Comparison of ENCODE assay signal across 14 mouse cellular contexts in the genomic region with DNA sequence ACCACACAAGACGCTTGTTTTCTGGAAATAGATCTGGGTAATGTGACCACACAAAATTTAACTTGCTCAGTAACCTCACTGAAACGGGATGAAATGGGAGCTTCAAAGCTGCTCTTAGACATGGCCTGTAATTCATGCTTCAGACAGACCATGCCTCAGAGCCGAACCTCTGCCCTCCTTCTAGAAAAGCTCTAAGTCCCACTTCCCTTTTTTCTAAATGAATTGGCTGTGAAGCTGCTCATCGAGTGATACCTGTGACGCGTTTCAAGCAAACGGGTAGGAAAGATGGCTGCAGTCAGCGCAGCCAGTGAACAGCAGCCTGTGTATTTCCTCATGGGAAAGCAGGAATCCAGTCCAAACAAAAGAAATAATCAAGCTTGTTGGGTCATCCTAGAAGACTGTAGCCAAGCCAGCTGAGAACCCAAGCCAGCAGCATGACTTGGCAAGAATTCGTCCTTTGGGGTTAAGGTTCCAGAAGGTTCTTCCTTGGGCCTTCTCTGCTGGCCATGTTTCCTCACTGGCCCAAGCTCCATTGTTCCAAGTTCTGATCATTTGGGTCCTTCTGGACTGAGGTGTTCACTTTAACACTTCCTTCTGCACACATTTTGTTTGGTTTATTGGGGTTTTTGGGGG. TPM values are rescaled to one million over a fixed set of nuclear protein-coding genes. Genes with fewer than 3 reads are reported as not detected.
DNase-seq lines count a peak whose midpoint lies in the region; ATAC-seq and TF ChIP-seq lines count a peak whose summit lies in the region.
"Had no signal": no experiment of that assay in that cellular context is flagged by ENCODE, and none has a peak within 500 bp of the region (broad histone marks: within the 10 kb centered on the region; RNA-seq: fewer than 3 reads in every experiment).

No protein-coding gene starts in this region.

- H3K27me3 ChIP-seq in kidney, adult 2 months (replicated peaks; ENCODE audit: control insufficient read depth, insufficient read depth, low read length) = no peaks in the 10 kb centered on the region
- H3K27me3 ChIP-seq in MEL (ENCODE audit: control insufficient read depth in 1 of 2, insufficient read depth in 2 of 2, low read length in 2 of 2) = no peaks in the 10 kb centered on the region

- H3K4me3 ChIP-seq in kidney, adult 2 months (ENCODE audit: insufficient read depth, low read depth, low read length) = no peak overlapping the region
- H3K4me3 ChIP-seq in MEL (ENCODE audit: control insufficient read depth in 1 of 2, insufficient read depth in 1 of 2, low read depth in 2 of 2, low read length in 2 of 2) = no peak overlapping the region
- H3K4me3 ChIP-seq: forebrain, embryonic 10.5 days had no signal

- no peak for TF ChIP-seq CTCF in kidney, adult 2 months (conservative IDR thresholded peaks at IDR 0.05; ENCODE audit: insufficient read depth, insufficient read length, low read depth, low read length)
- no peak for TF ChIP-seq CTCF in MEL (IDR thresholded peaks at IDR 0.05 in 2 of 3, conservative IDR thresholded peaks at IDR 0.05 in 1 of 3; ENCODE audit: control insufficient read depth in 1 of 3, insufficient read depth in 1 of 3, low read depth in 2 of 3, low read length in 3 of 3, poor library complexity in 1 of 3, severe bottlenecking in 1 of 3)

- no peaks in the 10 kb centered on the region for H3K4me1 ChIP-seq in kidney, adult 2 months (ENCODE audit: control insufficient read depth, insufficient read depth, low read length)
- no peaks in the 10 kb centered on the region; a peak in 1 of 4 replicates for H3K4me1 ChIP-seq in MEL (ENCODE audit: control insufficient read depth in 1 of 2, insufficient read depth in 2 of 2, low read length in 2 of 2)

- H3K27ac ChIP-seq in kidney, adult 2 months (ENCODE audit: insufficient read depth, low read depth, low read length) = no peak overlapping the region
- no peak overlapping the region for H3K27ac ChIP-seq in MEL (ENCODE audit: control insufficient read depth, low read depth, low read length)
- H3K27ac ChIP-seq: forebrain, embryonic 10.5 days had no signal

- H3K9ac ChIP-seq in MEL (ENCODE audit: control insufficient read depth, low read depth, low read length, poor library complexity, severe bottlenecking) = no peak overlapping the region

- peak; percentile 34 for DNase-seq in kidney, adult 2 months
- DNase-seq in kidney, adult 18-20 months = no peak
- DNase-seq in MEL (ENCODE audit: low read depth, low spot score) = peak; percentile 22
- DNase-seq in fibroblast of lung, adult 2 months (ENCODE audit: low read depth) = peak; percentile 53
- DNase-seq in heart, postnatal 36 days = peak; percentile 49 to 55
- no peak for DNase-seq in retina, embryonic 14.5 days (ENCODE audit: low spot score)
- DNase-seq: kidney, postnatal 25 days; layer of hippocampus, postnatal 36 days; liver; lung, postnatal 10 days had no signal

- no peak for TF ChIP-seq EP300 in MEL (IDR thresholded peaks at IDR 0.05; ENCODE audit: low read depth in 1 of 2, low read length in 2 of 2)

- no peak for TF ChIP-seq POLR2A in kidney, adult 2 months (IDR thresholded peaks at IDR 0.05; ENCODE audit: low read depth, low read length)
- no peak for TF ChIP-seq POLR2A in MEL (IDR thresholded peaks at IDR 0.05; ENCODE audit: control insufficient read depth in 1 of 2, insufficient read depth in 1 of 2, low read depth in 1 of 2, low read length in 2 of 2, poor library complexity in 1 of 2)

- no peaks in the 10 kb centered on the region for H3K79me2 ChIP-seq in MEL (ENCODE audit: control insufficient read depth, insufficient read depth, low read length, poor library complexity)

- TF ChIP-seq RAD21 in MEL (IDR thresholded peaks at IDR 0.05; ENCODE audit: low read depth, low read length) = no peak

- 72% methylated on average over 9 of the region's 9 CpGs for WGBS in kidney, adult 2 months

- no peak for ATAC-seq in monocyte, adult 5-6 weeks (replicated peaks; ENCODE audit: insufficient number of reproducible peaks, low FRiP score, low TSS enrichment, poor library complexity, severe bottlenecking)
- ATAC-seq: hindbrain, embryonic 16.5 days; midbrain, embryonic 16.5 days had no signal

- intact Hi-C loops in heart, postnatal 36 days (cut with DNase I) = no loop called here

- H3K9me3 ChIP-seq in MEL (replicated peaks; ENCODE audit: insufficient read depth, low read length) = no peaks in the 10 kb centered on the region

- H3K36me3 ChIP-seq in kidney, adult 2 months (ENCODE audit: control insufficient read depth, insufficient read depth, low read length) = no peaks in the 10 kb centered on the region; the same call in 1 of the 2 replicates
- peaks cover 2 to 9% of the 10 kb centered on the region in 2 experiments for H3K36me3 ChIP-seq in MEL (ENCODE audit: control insufficient read depth in 1 of 2, insufficient read depth in 2 of 2, low read length in 2 of 2)

TF ChIP-seq in MEL, 35 proteins besides CTCF, POLR2A, EP300 and RAD21:
- TF ChIP-seq GATA1 (IDR thresholded peaks at IDR 0.05; ENCODE audit: low read depth, low read length) (no peak), TBP (IDR thresholded peaks at IDR 0.05; ENCODE audit: low read depth, low read length) (no peak), NRF1 (IDR thresholded peaks at IDR 0.05; ENCODE audit: insufficient read depth, low read depth, low read length, poor library complexity, severe bottlenecking) (no peak), MEF2A (IDR thresholded peaks at IDR 0.05; ENCODE audit: extremely low read depth, insufficient replicate concordance, low read depth, low read length, poor library complexity, severe bottlenecking) (no peak), USF2 (IDR thresholded peaks at IDR 0.05; ENCODE audit: borderline replicate concordance in 1 of 2, insufficient read depth in 1 of 2, low read depth in 1 of 2, low read length in 2 of 2) (no peak), RCOR1 (IDR thresholded peaks at IDR 0.05; ENCODE audit: low read depth, low read length) (no peak), MYB (IDR thresholded peaks at IDR 0.05; ENCODE audit: low read depth, low read length) (no peak)

RNA-seq across cellular contexts. Expression of gene Ick, which starts 29.2 kb away (rescaled TPM):
- 8.2 and 8.9 TPM in 2 replicates for polyA plus RNA-seq in kidney, adult 2 months (2012; rRNA removed)
- total RNA-seq in MEL (2012; rRNA removed) = 6.1 and 6.5 TPM in 2 replicates
- 10 to 100 TPM in 1 of 2 experiments, not detected in 1; 16.1 TPM for polyA plus RNA-seq in MEL (2012; ENCODE audit: insufficient read depth in 1 of 2, insufficient read length in 2 of 2, low read depth in 1 of 2, low replicate concordance in 2 of 2, missing spikeins in 1 of 2)
- total RNA-seq in heart, postnatal 36 days (2021) = 10 to 100 TPM; 13.7 to 15.3 TPM
- total RNA-seq in monocyte, adult 5-6 weeks (2017) = 3.4 to 5.2 TPM (median 3.9 TPM) in 3 replicates

RNA-seq across cellular contexts. Expression of gene Fbxo9, which starts 29.3 kb away (rescaled TPM):
- 93.3 and 100.0 TPM in 2 replicates for polyA plus RNA-seq in kidney, adult 2 months (2012; rRNA removed)
- total RNA-seq in MEL (2012; rRNA removed) = 47.0 and 56.0 TPM in 2 replicates
- polyA plus RNA-seq in MEL (2012; ENCODE audit: insufficient read depth in 1 of 2, insufficient read length in 2 of 2, low read depth in 1 of 2, low replicate concordance in 2 of 2, missing spikeins in 1 of 2) = 100 to 1,000 TPM in 1 of 2 experiments, 10 to 100 TPM in 1; 47.0 to 402 TPM
- 10 to 100 TPM; 49.9 to 52.5 TPM for total RNA-seq in heart, postnatal 36 days (2021)
- 43.6 to 76.3 TPM (median 68.7 TPM) in 3 replicates for total RNA-seq in monocyte, adult 5-6 weeks (2017)

RNA-seq across cellular contexts. Expression of gene Gsta4, which starts 44.4 kb away (rescaled TPM):
- polyA plus RNA-seq in kidney, adult 2 months (2012; rRNA removed) = 120 and 154 TPM in 2 replicates
- 5.0 and 6.4 TPM in 2 replicates for total RNA-seq in MEL (2012; rRNA removed)
- polyA plus RNA-seq in MEL (2012; ENCODE audit: insufficient read depth in 1 of 2, insufficient read length in 2 of 2, low read depth in 1 of 2, low replicate concordance in 2 of 2, missing spikeins in 1 of 2) = 1 to 10 TPM in 1 of 2 experiments, not detected in 1; 9.8 TPM
- 10 to 100 TPM; 88.6 to 98.7 TPM for total RNA-seq in heart, postnatal 36 days (2021)
- 0.68 TPM in 1 of 3 replicates, not detected in the others for total RNA-seq in monocyte, adult 5-6 weeks (2017)

Comparison
In these comparisons a context has a peak if more than half of its experiments do, and no peak if none do; other contexts are left out.
1. DNase-seq: peak in kidney, adult 2 months (single experiment), MEL (single experiment), fibroblast of lung, adult 2 months (single experiment) and heart, postnatal 36 days (2 of 2); none in kidney, adult 18-20 months (single experiment) and retina, embryonic 14.5 days (single experiment).
2. RNA of gene Gsta4, which starts 44.4 kb away (total RNA-seq): 88.6 to 98.7 TPM in heart, postnatal 36 days; 5.0 to 6.4 TPM in MEL and 0.68 TPM in monocyte, adult 5-6 weeks; every median in the first group is over 10 times any median in the second.